Mouse (Mus musculus): Measurements from ENCODE around the gene Imp4. TPM values are rescaled to one million over a fixed set of nuclear protein-coding genes. Genes with fewer than 3 reads are reported as not detected.

The Imp4 gene
- polyA plus RNA-seq (2015; fragmentation: Nextera tagmentation; extraction: Ambion mirVana): 69.0 and 69.7 TPM in 2 replicates

DNA sequence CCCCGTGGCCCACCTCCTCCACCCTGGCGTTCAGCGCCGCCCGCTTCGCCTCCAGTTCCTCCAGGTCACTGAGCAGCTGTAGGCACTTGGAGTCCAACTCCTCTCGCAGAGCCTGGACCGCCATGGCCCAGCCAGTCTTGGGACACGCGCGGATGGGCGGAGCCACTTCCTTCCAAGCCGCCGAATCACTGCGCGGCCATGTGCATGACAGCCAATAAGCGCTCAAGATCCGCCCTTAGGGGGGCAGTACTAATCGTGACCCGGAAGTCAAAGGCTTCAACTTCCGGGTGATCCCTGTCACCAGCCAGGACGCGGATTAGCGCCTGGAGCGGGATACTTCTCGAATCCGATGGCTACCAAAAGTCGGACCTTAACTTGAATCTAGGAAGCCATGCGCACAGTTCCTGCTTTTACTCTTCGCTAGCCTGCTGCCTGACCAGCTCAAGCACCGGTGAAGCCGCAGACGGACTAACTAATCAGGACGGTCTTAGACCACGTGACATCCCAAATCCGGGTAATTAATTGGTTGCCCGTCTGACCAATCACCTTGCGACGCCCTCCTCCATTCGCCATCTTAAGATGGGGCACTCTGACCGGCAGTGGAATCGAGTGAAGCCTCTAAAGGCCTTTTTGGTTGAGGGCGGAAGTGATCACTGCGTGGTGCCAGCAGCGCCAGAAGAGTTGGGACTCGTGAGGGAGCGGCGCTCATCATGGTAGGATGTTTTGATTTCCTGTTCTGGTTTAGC is at the start of gene Imp4, which contains the start of gene Ccdc115:
Imp4 (plus strand) TSS at position 637 of the 746 bp plus-strand sequence.
Ccdc115 (minus strand) TSS at position 458 of the 746 bp plus-strand sequence.
- H3K4me2 ChIP-seq (replicated peaks): peak within 1 kb of the TSS; percentile 76
- WGBS: under 1% methylated on average over 48 of the region's 48 CpGs

GRCm38 (mm10) chr1:34396321-34396720 is 43.3 kb upstream of the Imp4 start:
- no peak overlapping the region for H3K27ac ChIP-seq (replicated peaks)
- no peaks in the 10 kb centered on the region for H3K9me3 ChIP-seq (replicated peaks)
- H3K4me3 ChIP-seq (replicated peaks): no peak overlapping the region
- H3K4me1 ChIP-seq: no peaks in the 10 kb centered on the region
- no peak overlapping the region for H3K9ac ChIP-seq
- no peak overlapping the region for H3K4me2 ChIP-seq (replicated peaks)
- ATAC-seq (ENCODE audit: insufficient number of reproducible peaks, low FRiP score, low TSS enrichment, low read depth): no peak
- H3K27me3 ChIP-seq: no peaks in the 10 kb centered on the region
- WGBS: 82% methylated on average over 4 of the region's 4 CpGs
- H3K36me3 ChIP-seq: no peaks in the 10 kb centered on the region

More for the DNA sequence above, at the start of gene Imp4, which contains the start of gene Ccdc115:
- H3K4me3 ChIP-seq (replicated peaks): peak within 1 kb of the TSS; percentile 71
- no peaks in the 10 kb centered on the region for H3K9me3 ChIP-seq (replicated peaks)
- H3K27ac ChIP-seq (replicated peaks): peak within 1 kb of the TSS; percentile 84
- peaks cover 22% of the 10 kb centered on the region for H3K36me3 ChIP-seq
- peaks cover 22% of the 10 kb centered on the region for H3K4me1 ChIP-seq
- no peaks in the 10 kb centered on the region for H3K27me3 ChIP-seq
- ATAC-seq (ENCODE audit: insufficient number of reproducible peaks, low FRiP score, low TSS enrichment, low read depth): peak; percentile 96
- H3K9ac ChIP-seq: peak within 1 kb of the TSS; percentile 62

DNA sequence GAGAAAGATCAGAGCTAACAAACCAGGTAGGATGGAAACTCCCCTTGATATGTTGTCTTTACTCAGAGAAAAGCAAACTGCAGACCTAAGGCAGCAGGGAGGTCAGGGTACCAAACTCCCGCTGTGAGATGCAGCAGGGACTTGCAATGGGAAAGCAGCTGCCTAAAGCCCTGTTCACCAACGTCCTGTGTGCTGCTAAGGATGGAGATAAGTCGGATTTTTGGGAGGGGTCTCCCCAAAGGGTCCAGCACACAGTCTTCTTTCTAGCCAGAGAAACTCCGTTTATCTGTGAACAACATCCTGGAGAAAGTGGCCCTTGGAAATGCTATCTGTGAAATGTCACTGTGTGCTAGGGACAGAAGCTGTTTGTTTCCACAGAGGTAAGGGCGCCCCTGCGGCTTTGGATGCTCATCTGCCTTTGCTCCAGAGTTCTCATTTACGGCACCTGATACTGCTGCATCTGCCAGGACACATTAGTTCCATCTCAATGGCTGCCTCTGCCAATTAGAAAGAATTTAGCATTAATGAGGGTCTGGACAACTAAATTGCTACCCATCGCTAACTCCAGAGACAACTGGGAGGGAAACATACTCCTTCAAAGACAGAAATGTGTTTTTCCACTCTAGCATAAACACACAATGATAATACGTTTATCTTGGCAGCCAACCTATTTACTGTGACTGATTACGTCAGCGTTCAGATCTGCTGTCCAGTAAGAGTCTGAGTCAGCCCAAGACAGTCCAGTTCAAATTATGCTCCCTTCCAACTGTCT is 40.3 kb upstream of the Imp4 start:
- no peak overlapping the region for H3K4me3 ChIP-seq (replicated peaks)
- H3K36me3 ChIP-seq: no peaks in the 10 kb centered on the region
- no peaks in the 10 kb centered on the region for H3K4me1 ChIP-seq
- H3K27me3 ChIP-seq: no peaks in the 10 kb centered on the region
- H3K9me3 ChIP-seq (replicated peaks): no peaks in the 10 kb centered on the region
- no peak overlapping the region for H3K9ac ChIP-seq
- no peak overlapping the region for H3K4me2 ChIP-seq (replicated peaks)
- ATAC-seq (ENCODE audit: insufficient number of reproducible peaks, low FRiP score, low TSS enrichment, low read depth): no peak
- 40% methylated on average over 11 of the region's 11 CpGs for WGBS
- H3K27ac ChIP-seq (replicated peaks): no peak overlapping the region

- Histone ChIP-seq H3K9ac (no peak overlapping the region), H3K4me3 (replicated peaks) (no peak overlapping the region), H3K27me3 (no peaks in the 10 kb centered on the region), H3K4me1 (no peaks in the 10 kb centered on the region), H3K27ac (replicated peaks) (no peak overlapping the region), H3K36me3 (peaks cover 18% of the 10 kb centered on the region), H3K9me3 (replicated peaks) (peaks cover 25% of the 10 kb centered on the region; the same call in 1 of the 2 replicates), H3K4me2 (replicated peaks) (no peak overlapping the region)
- WGBS: 86% methylated on average over 2 of the region's 2 CpGs
- ATAC-seq (ENCODE audit: insufficient number of reproducible peaks, low FRiP score, low TSS enrichment, low read depth): no peak
Measured at GRCm38 (mm10) chr1:34428466-34428865, 11.2 kb upstream of the Imp4 start.

DNA sequence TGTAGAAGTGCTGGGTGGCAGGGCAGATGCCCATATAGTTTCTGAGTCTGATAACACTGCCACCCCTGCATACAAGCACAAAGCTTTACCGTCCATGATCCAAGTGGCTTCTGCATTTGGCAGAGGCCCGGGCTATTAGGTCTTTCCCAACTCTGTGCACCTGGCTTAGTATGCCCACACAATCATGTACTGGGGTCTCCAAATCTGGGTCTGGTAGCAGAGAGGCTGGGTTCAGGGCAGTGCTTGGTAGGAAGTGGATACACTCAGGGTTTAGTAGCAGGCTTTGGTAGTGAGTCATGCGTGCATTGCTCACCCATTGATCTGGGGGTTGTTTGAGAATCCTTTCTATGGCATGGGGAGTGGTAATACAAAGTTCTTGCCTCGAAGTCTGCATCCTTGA is 10.4 kb upstream of the Imp4 start:
- peaks cover 25% of the 10 kb centered on the region; the same call in 1 of the 2 replicates for H3K9me3 ChIP-seq (replicated peaks)
- no peak overlapping the region for H3K4me3 ChIP-seq (replicated peaks)
- H3K27ac ChIP-seq (replicated peaks): no peak overlapping the region
- WGBS: 95% methylated on average over 4 of the region's 4 CpGs
- peaks cover 18% of the 10 kb centered on the region for H3K36me3 ChIP-seq
- peaks cover 7% of the 10 kb centered on the region for H3K4me1 ChIP-seq
- no peak overlapping the region for H3K4me2 ChIP-seq (replicated peaks)
- ATAC-seq (ENCODE audit: insufficient number of reproducible peaks, low FRiP score, low TSS enrichment, low read depth): no peak
- H3K27me3 ChIP-seq: no peaks in the 10 kb centered on the region
- H3K9ac ChIP-seq: no peak overlapping the region

- no peaks in the 10 kb centered on the region for H3K27me3 ChIP-seq
- H3K4me1 ChIP-seq: peaks cover 14% of the 10 kb centered on the region
- no peak overlapping the region for H3K9ac ChIP-seq
- H3K4me3 ChIP-seq (replicated peaks): no peak overlapping the region
- no peak overlapping the region for H3K4me2 ChIP-seq (replicated peaks)
- WGBS: 96% methylated on average over 3 of the region's 3 CpGs
- peaks cover 18% of the 10 kb centered on the region for H3K36me3 ChIP-seq
- no peak for ATAC-seq (ENCODE audit: insufficient number of reproducible peaks, low FRiP score, low TSS enrichment, low read depth)
- H3K27ac ChIP-seq (replicated peaks): no peak overlapping the region
- peaks cover 25% of the 10 kb centered on the region; the same call in 1 of the 2 replicates for H3K9me3 ChIP-seq (replicated peaks)
Measured at GRCm38 (mm10) chr1:34430981-34431380, 8.7 kb upstream of the Imp4 start.

DNA sequence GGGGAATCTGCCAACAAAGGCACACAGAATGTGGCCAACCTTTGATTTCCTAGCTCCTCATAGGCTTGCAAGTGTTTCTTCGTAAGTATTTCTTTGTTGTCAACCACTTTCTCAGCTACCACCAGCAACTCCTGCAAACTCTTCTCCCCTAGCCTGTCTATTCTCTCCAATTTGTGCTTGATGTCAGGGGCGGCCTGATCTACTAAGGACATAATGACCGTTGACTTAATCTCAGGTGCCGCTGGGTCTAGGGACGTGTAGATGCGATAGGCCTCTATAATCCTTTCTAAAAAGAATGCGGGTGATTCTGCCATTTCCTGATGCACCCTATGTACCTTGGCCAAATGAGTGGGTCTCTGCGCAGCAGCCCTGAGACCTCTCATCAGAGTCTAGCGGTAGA is 8.2 kb upstream of the Imp4 start:
- Histone ChIP-seq H3K4me3 (replicated peaks) (no peak overlapping the region), H3K27ac (replicated peaks) (no peak overlapping the region), H3K36me3 (peaks cover 18% of the 10 kb centered on the region), H3K4me2 (replicated peaks) (no peak overlapping the region), H3K27me3 (no peaks in the 10 kb centered on the region), H3K9me3 (replicated peaks) (peaks cover 25% of the 10 kb centered on the region; the same call in 1 of the 2 replicates), H3K9ac (no peak overlapping the region), H3K4me1 (peaks cover 14% of the 10 kb centered on the region)
- WGBS: 97% methylated on average over 9 of the region's 9 CpGs
- no peak for ATAC-seq (ENCODE audit: insufficient number of reproducible peaks, low FRiP score, low TSS enrichment, low read depth)

DNA sequence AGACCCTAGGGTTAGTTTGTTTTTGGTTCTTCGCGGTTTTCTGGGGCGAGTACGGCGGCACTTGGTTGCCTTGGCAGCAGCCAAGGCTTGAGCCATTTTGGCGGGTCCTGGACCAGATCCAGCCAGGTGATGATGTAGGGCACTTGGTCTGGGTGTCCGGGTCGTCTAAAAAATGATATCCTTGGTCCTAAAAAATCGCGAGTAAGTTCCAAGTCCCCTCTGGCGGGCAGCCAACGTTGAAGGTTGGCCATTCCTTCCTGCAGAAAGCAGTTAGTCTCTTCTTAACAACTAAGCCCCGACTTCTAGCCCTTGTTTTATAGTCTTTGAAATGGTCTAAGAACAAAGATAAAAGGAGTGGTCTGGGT is 7.3 kb upstream of the Imp4 start:
- peaks cover 23% of the 10 kb centered on the region; the same call in 1 of the 2 replicates for H3K9me3 ChIP-seq (replicated peaks)
- H3K9ac ChIP-seq: peak overlapping the region; percentile 31; the same call in 1 of the 2 replicates
- no peak for ATAC-seq (ENCODE audit: insufficient number of reproducible peaks, low FRiP score, low TSS enrichment, low read depth)
- WGBS: 45% methylated on average over 13 of the region's 13 CpGs
- peak overlapping the region; percentile 66 for H3K4me3 ChIP-seq (replicated peaks)
- peak overlapping the region; percentile 71 for H3K4me2 ChIP-seq (replicated peaks)
- no peaks in the 10 kb centered on the region for H3K27me3 ChIP-seq
- H3K27ac ChIP-seq (replicated peaks): peak overlapping the region; percentile 84; the same call in 1 of the 2 replicates
- peaks cover 18% of the 10 kb centered on the region for H3K36me3 ChIP-seq
- peaks cover 14% of the 10 kb centered on the region for H3K4me1 ChIP-seq

- Histone ChIP-seq H3K9ac (peak overlapping the region; percentile 31), H3K36me3 (peaks cover 18% of the 10 kb centered on the region), H3K9me3 (replicated peaks) (0 out of 2 replicates have a peak, but pooled peaks cover 20% of the 10 kb centered on the region), H3K4me1 (peaks cover 14% of the 10 kb centered on the region), H3K4me3 (replicated peaks) (peak overlapping the region; percentile 66), H3K27ac (replicated peaks) (peak overlapping the region; percentile 84), H3K27me3 (no peaks in the 10 kb centered on the region), H3K4me2 (replicated peaks) (peak overlapping the region; percentile 71)
- WGBS: 4% methylated on average over 35 of the region's 35 CpGs
- ATAC-seq (ENCODE audit: insufficient number of reproducible peaks, low FRiP score, low TSS enrichment, low read depth): no peak
Measured at GRCm38 (mm10) chr1:34432776-34433481, 6.7 kb upstream of the Imp4 start.

DNA sequence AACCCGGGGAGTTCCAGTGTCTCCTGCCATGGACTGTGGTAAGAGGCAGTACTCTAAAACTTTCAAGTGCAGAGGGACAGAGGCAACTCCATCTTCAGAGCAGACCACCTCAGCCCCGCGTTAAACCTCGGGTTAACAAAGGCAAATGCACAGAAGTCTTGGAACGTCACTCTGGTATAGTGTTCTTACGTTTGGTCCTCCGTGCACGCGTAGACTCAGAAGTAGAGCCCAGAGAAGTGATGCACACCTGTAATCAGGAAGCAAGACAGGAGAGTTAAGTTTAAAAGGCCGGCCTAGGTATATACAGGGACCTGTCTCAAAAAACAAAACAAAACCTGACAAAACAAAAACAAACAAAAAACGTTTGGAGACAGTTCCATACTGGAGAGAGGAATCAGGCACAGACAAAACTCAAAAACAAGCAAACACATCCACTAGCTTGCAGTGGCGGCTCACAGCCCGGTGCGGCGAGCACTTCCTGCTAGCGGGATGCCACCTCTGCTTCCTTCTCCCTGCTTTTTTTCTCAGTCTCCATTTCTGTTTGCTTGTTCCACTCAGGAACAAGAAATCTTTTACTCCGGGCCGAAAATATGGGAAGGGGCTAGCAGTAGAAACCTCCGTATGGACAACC is 5.6 kb upstream of the Imp4 start:
- 10% methylated on average over 19 of the region's 19 CpGs for WGBS
- Histone ChIP-seq H3K27me3 (no peaks in the 10 kb centered on the region), H3K36me3 (peaks cover 18% of the 10 kb centered on the region), H3K27ac (replicated peaks) (peak overlapping the region; percentile 63), H3K4me1 (peaks cover 19% of the 10 kb centered on the region), H3K4me3 (replicated peaks) (peak overlapping the region; percentile 66), H3K4me2 (replicated peaks) (peak overlapping the region; percentile 71), H3K9ac (peak overlapping the region; percentile 19; the same call in 1 of the 2 replicates), H3K9me3 (replicated peaks) (0 out of 2 replicates have a peak, but pooled peaks cover 20% of the 10 kb centered on the region)
- ATAC-seq (ENCODE audit: insufficient number of reproducible peaks, low FRiP score, low TSS enrichment, low read depth): no peak

All from embryonic facial prominence, embryonic 15.5 days (tissue).